Mouse (Mus musculus) gastrocnemius, adult 18-20 months (tissue): ENCODE data around the gene Trpm4. TPM values are rescaled to one million over a fixed set of nuclear protein-coding genes. Genes with fewer than 3 reads are reported as not detected.
A peak's percentile ranks its signal among the peaks of the same experiment; 100 is the strongest.

ENCODE experiments used
- DNase-seq: peaks from one replicate; pipeline ENCODE4 v3.0.0; 2021; ENCODE audit warnings: low spot score
- total RNA-seq, 2 experiments: library from RNA; stranded (reverse); gene quantifications; 2 replicates each; pipeline ENCODE4 v1.2.3; 2021

Trpm4 gene
- total RNA-seq, 2 experiments from 2014 or later, result 25.9 to 31.3 TPM

DNA sequence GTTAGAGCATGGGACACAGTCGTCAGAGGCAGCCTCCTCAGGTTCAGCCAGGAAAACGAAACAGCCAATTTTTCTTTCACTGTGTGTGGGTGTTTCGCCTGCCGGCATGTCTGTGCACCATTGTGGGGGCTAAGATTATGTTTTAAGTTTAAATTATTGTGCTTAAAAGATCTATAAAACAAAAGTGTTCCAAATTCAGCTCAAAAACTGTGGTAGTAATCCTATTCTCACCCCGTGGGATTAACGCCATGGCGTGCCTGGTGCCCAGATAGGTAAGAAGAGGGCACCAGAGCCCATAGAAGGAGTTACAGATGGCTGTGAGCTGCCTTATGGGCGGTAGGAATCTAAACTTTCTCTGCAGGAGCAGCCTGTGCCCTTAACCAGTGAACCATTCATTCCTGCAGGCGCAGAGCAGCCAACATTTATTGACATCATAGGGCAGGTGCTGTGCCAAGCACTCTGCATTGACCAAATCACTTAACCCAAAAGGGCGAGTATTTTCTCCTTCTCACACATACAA lies 18.3 kb downstream of the Trpm4 start:
- no peak for DNase-seq

DNA sequence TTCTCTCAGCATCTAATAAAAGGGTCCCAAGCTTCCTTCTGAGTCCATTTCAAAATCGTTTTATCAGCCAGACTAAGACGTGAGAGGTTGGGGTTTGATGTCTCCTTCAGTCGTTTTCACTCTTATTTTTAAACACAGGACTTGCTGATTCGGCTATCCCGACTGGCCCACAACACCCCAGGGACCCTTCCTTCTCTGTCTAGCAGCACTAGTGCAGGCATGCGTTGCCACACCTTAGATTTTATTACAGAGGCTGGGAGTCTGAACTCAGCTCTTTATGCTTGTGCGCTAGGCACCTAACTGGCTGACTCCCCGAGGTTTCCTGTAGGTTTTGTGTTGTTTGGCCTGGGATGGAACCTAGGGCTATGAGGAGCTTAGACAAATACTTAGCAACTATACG lies 20.1 kb downstream of the Trpm4 start:
- DNase-seq, result no peak

DNA sequence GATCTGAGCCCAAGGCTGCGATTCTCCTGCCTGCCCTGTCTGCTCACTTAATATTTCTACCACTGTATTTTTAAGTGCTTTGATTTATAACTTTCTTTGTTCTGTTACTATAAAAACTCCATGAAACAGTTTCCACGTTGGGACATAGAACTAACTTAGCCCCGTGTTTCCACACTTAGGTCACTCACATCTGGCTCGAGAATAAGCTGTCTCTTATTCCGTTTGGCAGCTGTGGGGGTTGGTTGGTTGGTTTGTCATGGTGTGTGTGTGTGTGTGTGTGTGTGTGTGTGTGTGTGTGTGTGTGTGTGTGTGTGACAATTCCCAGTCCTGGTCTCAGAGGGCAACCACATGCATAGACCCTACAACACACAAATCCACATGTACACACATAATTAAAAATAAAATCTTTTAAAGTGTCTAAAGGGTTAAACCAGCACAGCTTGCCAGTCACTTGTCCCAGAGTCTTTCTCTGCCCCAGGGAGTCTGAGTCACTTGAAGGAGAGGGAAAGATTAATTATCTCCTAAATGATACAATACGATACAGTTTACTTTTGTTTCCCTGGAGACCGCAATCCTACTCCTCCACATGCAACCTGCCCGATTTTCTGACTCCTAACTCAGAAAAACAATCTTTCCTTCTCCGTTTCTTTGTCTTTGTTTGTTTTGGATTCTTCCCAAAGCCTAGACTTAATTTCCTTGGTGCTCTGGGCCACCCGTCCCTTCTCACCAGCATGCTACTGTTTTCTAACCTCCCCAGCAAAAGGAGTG lies 20.7 kb downstream of the Trpm4 start:
- no peak for DNase-seq

DNA sequence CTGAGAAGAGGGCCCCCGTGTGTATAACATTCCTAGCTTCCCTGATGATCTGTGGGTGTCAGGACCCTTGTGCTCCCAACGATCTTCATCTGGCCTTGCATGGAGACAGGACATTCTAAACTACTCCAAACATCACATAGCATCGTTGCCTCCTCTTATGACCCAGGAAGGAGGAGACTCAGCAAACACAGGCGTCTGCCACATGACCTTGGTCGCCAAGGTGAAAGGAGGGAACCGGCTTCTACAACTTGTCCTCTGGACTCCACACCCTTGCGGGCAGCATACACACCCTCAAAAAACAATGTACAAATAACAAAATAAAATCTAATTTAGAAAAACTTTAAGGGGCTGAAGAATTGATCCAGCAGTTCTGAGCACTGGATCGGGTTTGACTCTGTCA lies 21.6 kb downstream of the Trpm4 start:
- DNase-seq, result no peak

DNA sequence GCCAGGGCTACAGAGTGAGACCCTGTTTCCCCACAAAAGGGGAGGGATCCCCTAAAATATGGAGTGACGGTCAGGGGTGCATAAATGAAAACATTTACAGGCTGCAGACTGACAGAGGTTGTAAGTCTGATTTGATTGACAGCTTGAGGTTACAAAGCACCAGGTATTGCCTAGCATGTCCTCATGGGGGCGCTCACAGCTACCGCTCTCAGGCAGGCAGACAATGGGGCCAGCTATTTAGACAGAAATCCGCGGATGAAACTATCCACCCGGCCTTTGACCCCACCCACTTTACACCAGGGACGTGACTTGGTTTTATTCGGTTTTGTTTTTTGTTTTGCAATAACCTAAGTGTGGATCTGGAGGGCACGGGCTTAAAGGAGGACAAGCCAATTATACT lies 24.1 kb downstream of the Trpm4 start:
- DNase-seq, result peak; percentile 56

DNA sequence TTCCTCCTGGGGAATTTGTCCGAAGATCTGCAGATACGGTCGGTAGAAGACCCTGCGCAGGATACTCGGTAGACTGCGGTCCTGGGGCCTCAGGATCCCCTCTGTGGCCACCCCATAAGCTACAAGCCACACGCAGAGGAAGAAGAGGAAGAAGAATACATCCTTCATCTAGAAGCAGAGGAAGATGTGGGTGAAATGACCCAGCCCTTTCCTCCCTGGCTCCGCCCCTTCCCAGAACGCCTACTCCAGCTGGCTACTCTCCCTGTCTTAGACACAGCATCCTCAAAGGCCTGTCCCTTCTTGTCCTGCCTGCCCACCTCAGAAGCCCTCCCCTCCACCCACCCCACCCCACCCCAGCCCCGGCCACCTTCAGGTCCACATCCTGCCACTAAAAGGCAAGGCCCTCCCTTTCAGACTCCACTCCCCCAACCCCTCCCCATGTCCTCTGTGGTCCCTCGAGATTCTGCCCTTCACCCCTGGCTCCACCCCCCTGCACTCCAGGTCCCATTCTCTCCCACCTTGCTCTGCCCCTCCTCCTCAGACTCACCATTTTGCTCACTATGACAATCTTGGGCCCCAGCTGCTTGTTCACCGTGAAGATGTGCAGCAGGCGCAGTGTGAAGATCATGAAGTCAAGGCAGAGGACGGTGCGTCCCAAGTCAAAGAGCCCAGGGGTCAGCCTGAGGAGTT lies 24.9 kb downstream of the Trpm4 start:
- no peak for DNase-seq

DNA sequence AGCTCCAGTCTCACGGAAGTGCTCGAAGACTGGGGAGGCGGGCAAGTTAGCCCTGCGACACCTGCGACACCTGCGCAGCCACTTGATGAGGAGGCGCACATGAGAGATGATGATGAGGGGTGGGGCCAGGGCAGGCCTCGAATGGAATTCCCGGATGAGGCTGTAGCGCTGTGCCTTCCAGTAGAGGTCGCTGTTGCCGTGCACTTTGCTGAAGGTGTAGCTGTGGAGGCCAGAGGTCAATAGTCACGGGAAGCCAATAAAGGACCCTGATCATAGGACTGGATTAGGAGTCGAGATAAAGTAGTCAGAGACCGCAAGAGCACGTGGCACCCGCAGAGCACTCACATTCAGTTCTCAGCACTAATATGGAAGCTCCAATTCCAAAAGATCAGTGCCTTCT lies 28.3 kb downstream of the Trpm4 start:
- DNase-seq, result peak; percentile 62

DNA sequence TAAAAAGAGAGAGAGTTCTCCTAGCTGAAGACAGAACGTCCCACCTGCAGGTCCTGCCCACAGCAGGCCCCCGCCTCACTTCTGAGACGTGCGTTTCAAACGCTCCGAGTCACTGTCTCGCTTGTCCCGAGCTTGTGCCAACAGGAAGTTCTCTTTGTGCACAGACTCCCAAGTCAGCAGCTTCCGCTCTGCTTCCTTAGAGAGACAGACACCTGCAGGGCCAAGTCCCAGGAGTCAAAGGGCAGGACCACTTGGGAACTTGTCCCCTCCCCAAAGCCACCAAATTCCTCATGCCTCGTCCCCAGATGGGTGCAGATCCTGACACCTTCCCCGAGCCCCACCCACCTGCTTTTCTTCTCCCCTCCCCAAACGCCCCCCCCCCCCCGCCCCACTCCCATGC lies 28.7 kb downstream of the Trpm4 start:
- no peak for DNase-seq

DNA sequence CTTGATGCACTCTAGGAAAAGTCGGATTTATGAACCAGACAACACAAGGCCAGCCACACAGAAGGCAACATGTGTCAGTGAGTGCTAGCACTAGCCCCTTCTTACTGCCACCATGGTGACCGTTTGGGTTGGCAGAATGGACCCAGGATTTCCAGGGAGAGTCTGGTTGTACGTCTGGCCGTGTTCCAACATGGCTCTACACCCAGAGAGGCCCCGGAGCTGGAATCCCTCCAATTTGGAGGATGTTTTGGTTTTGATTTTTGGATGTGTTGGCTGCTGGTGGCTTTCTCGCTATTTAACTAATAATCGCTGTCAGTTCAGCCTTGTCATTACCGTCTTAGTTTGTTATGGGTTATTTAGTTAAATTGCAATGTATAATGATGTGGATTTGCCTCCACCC lies 31.0 kb downstream of the Trpm4 start:
- DNase-seq, result no peak

DNA sequence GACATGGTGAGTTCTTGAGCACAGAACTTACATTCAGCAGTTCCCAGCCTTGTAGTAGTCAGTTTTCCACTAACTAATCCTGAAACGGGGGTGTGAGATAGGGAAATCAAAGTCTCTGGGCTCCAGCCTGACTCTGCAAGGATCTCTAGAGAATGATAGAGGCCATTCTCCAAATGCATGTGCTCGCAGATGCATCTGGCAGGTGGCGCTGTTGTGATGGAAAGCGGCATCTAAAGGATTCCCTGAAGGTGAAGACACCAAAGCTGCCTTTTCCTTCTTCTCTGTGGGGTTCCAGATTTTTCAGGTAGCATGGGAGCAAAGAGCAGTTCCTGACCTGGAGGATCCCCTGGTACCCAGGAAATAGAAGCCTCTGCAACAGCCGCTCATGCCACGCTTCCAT lies 33.3 kb downstream of the Trpm4 start:
- peak; percentile 73 for DNase-seq

DNA sequence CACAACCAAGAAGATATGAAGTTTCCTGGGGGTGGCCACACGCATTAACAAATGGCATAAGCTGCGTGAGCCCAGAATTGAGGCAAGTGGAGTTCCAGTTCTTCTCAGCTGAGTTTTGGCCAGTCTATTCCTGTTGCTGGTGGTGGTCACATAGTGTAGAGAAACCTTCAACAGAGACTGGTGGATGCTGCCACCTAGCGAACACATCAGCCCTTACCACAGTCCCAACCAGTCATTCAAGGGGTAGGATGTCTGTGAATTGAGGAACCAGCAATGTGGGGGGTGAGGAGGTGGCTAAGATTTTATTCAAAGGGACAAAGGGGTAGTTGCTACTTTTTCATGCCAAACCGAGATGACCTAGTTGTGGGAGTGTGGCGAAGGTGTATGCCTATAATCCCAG lies 33.8 kb downstream of the Trpm4 start:
- DNase-seq, result peak; percentile 50

DNA sequence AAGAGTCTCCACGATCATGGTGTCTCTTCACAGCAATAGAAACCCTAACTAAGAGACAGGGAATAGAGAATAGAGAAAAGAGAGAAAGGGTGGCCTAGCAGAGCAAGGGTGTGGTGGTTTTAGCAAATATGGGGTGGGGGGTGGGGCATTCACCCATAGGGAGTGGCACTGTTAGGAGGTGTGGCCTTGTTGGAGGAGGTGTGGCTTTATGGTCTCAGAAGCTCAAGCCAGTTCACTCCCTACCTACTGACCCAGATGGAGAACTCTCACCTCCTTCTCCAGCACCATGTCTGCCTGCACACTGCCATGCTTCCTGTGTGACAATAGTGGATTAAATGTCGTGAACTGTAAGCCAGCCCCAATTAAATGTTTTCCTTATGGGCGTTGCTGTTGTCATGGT lies 36.0 kb downstream of the Trpm4 start:
- DNase-seq, result no peak

DNA sequence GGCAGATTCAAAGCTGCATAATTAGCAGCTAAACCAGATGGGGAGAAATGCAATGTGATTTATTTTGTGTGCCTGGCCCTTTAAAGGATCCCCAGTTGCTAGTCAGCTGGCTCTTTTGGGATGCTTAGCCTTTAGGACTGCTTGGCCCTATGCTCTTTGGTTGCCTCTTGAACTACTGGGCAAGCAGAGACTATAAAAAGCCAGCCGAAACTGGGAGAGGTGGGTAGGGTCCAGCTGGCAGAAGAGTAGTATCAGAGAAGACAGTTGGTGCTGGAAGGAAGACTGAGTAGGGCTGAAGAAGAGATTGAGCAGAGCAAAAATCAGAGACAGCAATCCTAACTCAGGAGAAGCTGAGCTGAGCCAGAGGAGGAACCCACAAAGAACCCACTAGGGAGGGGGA lies 37.0 kb downstream of the Trpm4 start:
- DNase-seq, result peak; percentile 47

DNA sequence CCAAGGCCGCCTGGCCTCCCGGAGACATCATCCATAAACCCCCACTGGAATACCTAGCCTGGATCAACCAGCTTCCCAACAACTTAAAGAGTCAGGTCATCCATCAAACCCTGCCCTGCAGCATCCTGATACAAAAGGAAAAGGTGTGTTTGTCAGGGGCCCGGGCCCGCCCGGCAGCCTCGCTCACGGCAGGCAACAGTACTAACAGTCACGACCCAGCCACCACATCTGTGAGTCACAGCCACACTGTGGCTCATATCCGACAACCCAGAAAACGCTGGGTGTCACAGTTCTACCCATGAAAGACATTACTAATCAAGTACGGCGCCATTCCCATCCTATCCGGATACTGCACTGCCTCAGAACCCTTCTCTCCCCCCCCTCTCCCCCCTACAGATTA lies 47.1 kb downstream of the Trpm4 start:
- DNase-seq, result no peak

DNA sequence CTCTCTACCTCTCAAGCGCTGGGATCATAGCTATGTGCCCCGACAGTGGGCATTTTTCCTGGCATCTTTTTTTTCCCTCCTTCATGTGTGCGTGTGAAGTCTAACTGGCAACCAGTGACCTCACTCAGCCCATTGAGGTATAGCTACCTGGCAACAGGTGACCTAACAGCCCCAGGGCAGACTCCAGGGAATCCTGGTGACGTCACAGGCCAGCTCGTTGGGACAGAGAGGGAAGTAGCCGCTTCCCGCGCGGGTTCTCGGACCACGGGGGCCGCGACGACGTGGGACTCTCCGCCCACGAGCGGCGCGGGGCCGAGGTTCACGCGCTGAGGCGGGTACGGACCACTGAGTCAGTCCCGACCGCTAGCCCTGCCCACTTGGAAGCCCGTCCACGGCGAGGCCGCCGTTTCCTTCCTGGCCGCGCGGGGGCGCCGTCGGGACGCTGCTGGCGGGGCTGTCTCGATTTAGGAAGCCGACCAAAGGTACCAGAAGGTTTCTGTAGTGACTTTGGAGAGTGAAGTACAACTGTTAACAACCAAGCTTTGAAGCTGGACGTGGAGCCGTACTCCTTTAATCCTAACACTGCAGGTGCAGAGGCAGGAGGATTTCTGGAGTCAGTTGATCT lies 56.3 kb downstream of the Trpm4 start, which contains the start of gene Slc6a21:
Gene Slc6a21 (plus strand): TSS at position 378 of the 625 bp plus-strand sequence.
- peak; percentile 78 for DNase-seq

DNA sequence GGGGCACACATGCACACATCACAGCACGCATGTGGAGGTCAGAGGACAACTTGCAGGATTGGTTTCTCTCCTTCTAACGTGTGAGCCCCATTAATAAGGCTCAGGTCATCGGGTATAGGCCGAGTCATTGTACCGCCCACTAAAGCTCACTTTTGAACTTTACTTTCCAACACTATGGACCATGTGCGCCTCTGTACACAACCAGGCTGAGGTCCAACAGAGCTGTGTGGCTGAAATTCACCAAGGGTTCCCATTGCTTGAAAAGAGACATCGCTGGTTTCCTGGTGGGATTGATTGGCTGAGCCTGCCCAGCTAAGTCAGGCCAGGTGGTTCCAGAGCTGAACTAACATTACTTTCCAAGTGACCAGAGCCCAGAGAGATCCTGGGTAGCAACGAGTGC lies 59.9 kb downstream of the Trpm4 start:
- no peak for DNase-seq

DNA sequence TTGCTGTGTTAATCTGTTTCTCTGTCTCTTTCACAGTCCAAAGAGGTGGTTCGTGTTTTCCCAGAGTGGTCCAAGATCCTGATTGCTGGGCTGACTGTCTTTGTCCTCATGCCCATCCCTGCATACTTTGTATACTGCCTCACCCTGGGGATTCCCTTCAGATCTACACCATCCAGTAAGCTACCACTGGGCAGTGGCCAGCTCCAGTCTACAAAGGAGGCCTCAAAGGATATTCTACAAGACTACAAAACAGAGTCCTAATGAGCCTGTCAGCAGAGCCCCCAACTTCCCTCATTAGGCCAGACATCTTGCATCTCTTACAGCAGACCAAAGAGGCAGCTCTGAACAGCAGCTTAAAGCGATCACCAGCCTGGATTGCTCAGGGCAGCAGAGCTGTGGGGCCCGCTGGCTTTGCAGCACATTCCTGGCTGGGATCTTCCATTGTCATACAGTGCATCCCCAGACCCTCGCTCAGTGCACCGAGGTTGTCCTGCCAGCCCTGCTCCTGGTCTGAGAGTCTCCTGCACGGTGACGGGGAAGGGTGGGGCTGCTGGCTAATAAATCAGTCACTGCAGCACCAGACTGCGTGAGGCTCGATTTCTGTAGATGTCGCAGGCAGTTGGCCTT lies 60.7 kb downstream of the Trpm4 start:
- no peak for DNase-seq

DNA sequence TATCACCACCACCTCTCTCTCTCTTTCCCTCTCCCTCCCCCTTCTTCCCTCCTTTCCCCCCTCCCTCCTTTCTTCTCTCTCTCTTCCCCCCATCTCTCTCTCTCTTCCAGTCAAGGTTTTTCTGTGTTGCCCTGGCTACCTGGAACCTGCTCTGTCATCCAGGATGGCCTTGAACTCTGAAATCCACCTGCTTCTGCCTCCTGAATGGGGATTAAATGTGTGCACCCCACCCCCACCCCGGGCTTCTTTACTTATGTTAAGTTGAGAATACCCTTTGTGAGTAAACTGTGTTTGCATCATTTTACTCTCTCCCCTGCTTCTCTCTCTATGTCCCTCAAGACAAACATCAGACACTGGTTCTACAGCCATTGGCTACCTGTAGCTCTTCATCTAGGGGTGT lies 68.1 kb downstream of the Trpm4 start:
- DNase-seq, result no peak

DNA sequence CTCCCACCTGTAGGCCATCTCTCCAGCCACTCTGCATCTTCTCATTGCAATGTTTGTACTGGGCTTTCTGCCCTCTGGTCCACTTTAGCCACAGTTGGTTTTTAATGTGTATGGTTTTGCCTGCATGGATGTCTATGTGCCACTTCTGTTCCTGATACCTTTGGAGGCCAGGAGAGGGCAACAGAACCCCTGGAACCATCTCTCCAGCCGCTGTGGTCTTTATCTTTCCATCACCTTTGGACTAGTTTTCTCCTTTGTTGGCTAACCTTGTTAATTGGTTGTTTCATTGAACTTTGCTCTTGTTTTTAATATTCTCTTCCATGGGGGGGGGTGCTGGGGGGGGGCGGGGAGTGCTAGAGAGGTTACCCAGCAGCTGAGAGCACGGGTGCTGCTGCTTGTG lies 69.2 kb downstream of the Trpm4 start:
- no peak for DNase-seq

DNA sequence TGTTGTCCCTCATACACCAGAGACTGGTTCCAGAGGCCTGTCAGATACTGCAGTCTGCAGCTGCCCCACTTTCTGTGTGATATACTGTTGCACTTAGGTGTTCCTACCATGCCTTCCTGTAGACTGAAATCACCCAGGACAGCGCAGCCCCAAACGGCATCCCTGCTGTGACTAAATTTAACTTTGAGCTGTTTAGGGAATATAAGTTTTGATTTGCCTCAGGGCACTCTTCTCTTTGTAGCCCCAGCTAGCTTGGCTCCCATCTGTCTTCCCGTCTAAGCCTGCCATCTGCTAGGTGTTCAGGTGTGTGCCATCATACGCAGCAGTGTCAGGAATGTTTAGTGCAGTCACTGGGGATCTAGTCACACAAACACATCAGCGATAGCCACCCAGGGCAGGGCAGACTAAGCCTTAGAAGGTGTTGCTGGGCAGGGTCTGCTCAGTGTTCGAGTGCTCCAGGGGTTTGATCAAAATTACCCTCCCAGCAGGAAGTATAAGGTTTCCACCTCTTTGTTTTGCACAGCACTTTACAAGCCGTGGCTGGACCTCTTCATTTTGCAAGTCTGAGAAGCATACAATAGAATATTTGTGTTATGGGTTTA lies 70.5 kb downstream of the Trpm4 start:
- no peak for DNase-seq

DNA sequence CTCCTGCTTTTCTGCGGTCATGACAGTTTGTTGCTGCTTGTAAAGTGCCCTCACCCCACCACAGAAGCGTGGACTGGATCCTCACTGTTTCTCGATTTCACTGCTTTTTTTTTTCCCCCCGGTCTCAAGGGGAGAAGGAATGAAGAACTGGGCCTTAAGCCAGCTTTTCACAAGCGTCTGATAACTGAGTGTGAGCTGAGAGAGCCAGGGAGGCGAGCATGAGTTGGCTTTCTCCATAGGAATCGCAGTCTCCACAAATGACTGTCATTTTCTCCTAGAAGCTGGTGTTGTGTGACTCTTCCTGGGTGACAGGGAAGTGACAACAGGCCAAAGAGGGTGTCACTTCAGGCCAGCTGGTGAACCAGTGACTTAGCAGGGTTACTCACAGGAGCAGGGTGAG lies 71.3 kb downstream of the Trpm4 start:
- DNase-seq, result no peak

DNA sequence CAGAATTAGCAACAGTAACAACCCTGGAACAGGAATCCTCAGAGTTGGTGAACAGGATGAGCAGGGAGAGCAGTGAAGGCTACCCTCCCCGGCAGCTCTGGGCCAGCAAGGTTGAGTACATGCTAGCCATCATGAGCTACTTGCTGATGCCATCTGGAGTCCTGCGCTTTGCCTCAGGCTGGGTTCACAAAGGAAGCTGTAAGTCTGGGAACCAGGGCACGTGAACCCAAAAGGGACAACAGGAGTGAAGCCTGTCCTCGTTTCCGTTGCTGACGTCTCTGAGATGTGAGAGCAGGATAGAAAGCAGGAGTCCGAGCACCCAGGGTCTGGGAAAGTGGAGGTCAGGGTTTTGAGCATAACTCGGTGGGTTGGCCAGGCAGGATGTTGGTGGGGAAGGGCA lies 74.3 kb downstream of the Trpm4 start:
- DNase-seq, result no peak
